Mouse (Mus musculus) gastrocnemius, adult 2 months (tissue): ENCODE data around the gene Itpr1. TPM values are rescaled to one million over a fixed set of nuclear protein-coding genes. Genes with fewer than 3 reads are reported as not detected.

Source experiments
- DNase-seq: peaks from one replicate; pipeline ENCODE4 v3.0.0; 2022
- H3K27ac ChIP-seq: fragments of 200-600 bp; 2 replicates; pipeline ENCODE4 v1.8.1; 2022; ENCODE audit warnings: mild to moderate bottlenecking
- H3K4me3 ChIP-seq: fragments of 200-600 bp; 2 replicates; pipeline ENCODE4 v1.8.1; 2022; ENCODE audit warnings: mild to moderate bottlenecking, moderate library complexity
- CTCF ChIP-seq: fragments of 200-600 bp; IDR thresholded peaks from 2 replicates; pipeline ENCODE4 v1.8.1; 2022; ENCODE audit warnings: antibody characterized with exemption, mild to moderate bottlenecking, moderate library complexity
- intact Hi-C: fragments of 180-260 bp; cut with DNase I; formaldehyde crosslinking; loops from one replicate; pipeline ENCODE4 v1.15.1; 2025
- total RNA-seq, 2 experiments: library from RNA; stranded (reverse); gene quantifications; 2 replicates each; pipeline ENCODE4 v1.2.3; 2021

Itpr1 gene
- total RNA-seq, 2 experiments from 2014 or later: 14.1 to 21.3 TPM

- Histone ChIP-seq H3K27ac (no peak overlapping the region), H3K4me3 (no peak overlapping the region)
- DNase-seq: no peak
- no peak for TF ChIP-seq CTCF
- intact Hi-C loops: no loop called here
These were observed 285.2 kb downstream of the Itpr1 start for GRCm38 (mm10) chr6:108498070-108498469.

DNA sequence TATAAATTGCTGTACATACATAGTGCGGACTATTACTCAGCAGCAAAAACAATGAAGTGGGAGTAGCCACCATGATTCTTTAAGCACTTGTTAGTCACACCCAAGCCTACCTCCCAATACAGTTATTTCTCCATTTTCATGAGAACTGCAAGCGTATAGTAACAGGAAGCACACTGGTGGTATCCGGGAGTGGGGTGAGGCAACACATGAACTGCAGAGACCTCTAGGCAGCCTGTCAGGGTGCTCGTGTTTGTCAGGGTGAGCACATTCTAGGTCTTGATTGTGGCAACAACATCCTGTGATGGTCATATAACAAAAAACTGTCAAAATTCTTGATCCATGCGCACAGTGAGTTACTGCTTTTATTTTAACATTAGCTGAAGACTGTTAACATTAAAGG is 290.8 kb downstream of the Itpr1 start:
- intact Hi-C loops: no loop called here
- no peak overlapping the region for H3K4me3 ChIP-seq

DNA sequence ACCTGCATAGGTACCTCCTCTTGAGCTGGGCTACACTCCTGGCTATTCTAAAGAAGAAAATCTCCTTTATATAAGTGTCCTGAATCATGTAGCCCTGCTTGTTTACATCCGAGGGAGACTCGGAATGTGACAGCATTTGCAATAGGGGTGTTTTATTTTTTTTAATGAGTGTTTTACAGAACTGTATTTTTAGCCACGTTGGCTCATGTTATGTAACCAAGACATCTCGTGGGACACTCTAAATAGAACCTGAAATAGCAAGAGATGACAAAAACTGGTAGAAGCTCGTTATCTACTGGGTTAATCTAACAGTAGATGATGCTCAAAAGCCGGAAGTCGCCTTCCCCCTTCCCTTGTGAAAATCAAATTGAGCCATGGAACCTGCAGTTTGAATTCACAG is 291.8 kb downstream of the Itpr1 start:
- no peak for TF ChIP-seq CTCF
- no peak for DNase-seq
- Histone ChIP-seq H3K27ac (peak overlapping the region; percentile 58), H3K4me3 (no peak overlapping the region)
- intact Hi-C loops: no loop called here

More for the DNA sequence above, 290.8 kb downstream of the Itpr1 start:
- H3K27ac ChIP-seq: no peak overlapping the region
- no peak for TF ChIP-seq CTCF
- DNase-seq: no peak

- H3K4me3 ChIP-seq: no peak overlapping the region
- intact Hi-C loops: no loop called here
- TF ChIP-seq CTCF: no peak
- H3K27ac ChIP-seq: no peak overlapping the region
- no peak for DNase-seq
These were observed 293.3 kb downstream of the Itpr1 start for GRCm38 (mm10) chr6:108506161-108506560.

DNA sequence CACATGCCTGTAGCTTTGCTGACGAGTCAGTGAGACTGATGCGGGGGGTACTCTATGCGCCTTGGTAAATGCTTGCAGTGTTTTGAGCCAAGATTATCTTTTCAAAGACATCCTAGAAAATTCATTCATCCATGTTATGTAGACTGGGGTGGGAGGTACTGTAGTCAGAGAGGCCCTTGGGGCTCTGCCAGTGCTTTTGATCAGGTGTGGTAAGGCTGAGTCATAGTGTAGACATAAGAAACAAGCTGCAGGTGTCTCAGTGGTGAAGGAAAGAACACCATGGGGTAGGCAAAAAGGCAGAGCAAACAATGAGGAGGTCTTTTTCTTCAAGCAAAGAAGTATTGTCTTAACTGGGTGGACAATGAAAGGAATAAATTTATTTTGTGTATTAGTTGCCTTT is 294.4 kb downstream of the Itpr1 start:
- DNase-seq: no peak
- no peak overlapping the region for H3K4me3 ChIP-seq
- intact Hi-C loops: no loop called here
- H3K27ac ChIP-seq: no peak overlapping the region
- no peak for TF ChIP-seq CTCF

GRCm38 (mm10) chr6:108509320-108509719 is 296.4 kb downstream of the Itpr1 start:
- H3K4me3 ChIP-seq: no peak overlapping the region
- H3K27ac ChIP-seq: peak overlapping the region; percentile 12; the same call in 1 of the 2 replicates
- no peak for TF ChIP-seq CTCF
- peak; percentile 57 for DNase-seq
- intact Hi-C loops: loop anchor here (1.0 kb wide), 1 partner anchor 14 kb away; no protein-coding TSS in a partner anchor

- intact Hi-C loops: no loop called here
- DNase-seq: no peak
- TF ChIP-seq CTCF: no peak
- Histone ChIP-seq H3K4me3 (no peak overlapping the region), H3K27ac (peak overlapping the region; percentile 41; the same call in 1 of the 2 replicates)
These were observed 297.2 kb downstream of the Itpr1 start for GRCm38 (mm10) chr6:108510101-108510500.

- Histone ChIP-seq H3K27ac (0 out of 2 replicates have a peak overlapping the region, but pooled peaks have one; percentile 53), H3K4me3 (no peak overlapping the region)
- intact Hi-C loops: no loop called here
- DNase-seq: no peak
- TF ChIP-seq CTCF: no peak
These were observed 299.2 kb downstream of the Itpr1 start for GRCm38 (mm10) chr6:108512097-108512496.

DNA sequence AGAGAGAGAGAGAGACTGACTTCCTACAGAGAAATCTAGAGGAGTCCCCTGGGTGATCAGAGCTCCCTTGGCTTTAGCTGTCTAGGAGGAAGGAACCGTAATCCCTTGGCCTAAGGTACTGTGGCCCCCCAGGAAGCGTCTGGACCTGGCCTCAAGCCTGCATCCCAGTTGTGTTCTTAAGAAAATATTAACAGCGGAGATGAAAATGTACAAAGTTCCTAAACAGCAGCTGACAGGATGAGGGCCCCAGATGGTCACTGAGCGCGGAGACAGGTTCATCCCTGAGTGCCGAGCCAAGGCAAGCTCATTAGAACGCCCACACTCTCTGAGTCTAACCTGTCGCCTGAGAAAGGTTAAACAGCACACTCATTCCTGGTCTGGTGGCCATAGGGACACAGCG is 300.1 kb downstream of the Itpr1 start:
- intact Hi-C loops: no loop called here
- H3K4me3 ChIP-seq: no peak overlapping the region
- no peak for TF ChIP-seq CTCF
- DNase-seq: no peak
- no peak overlapping the region for H3K27ac ChIP-seq

DNA sequence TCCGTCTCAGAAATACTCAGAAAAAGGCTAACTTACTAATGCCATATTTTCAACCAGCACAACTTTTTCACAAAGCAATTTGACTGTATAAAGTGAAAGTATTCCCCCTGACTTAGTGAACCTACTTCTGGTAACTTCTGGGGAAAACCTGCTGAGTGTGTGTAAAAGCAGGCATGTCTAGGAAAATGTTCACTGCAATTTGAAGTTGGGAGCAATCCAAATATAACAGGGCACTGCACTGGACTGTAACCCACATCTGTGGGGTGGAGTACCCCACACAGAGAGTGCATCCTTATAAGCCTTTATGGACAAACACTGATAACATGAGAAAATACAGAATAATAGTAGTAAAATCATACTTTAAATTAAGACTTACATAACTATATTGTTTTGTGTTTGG is 303.4 kb downstream of the Itpr1 start:
- no peak for TF ChIP-seq CTCF
- DNase-seq: no peak
- Histone ChIP-seq H3K4me3 (no peak overlapping the region), H3K27ac (no peak overlapping the region)
- intact Hi-C loops: no loop called here

DNA sequence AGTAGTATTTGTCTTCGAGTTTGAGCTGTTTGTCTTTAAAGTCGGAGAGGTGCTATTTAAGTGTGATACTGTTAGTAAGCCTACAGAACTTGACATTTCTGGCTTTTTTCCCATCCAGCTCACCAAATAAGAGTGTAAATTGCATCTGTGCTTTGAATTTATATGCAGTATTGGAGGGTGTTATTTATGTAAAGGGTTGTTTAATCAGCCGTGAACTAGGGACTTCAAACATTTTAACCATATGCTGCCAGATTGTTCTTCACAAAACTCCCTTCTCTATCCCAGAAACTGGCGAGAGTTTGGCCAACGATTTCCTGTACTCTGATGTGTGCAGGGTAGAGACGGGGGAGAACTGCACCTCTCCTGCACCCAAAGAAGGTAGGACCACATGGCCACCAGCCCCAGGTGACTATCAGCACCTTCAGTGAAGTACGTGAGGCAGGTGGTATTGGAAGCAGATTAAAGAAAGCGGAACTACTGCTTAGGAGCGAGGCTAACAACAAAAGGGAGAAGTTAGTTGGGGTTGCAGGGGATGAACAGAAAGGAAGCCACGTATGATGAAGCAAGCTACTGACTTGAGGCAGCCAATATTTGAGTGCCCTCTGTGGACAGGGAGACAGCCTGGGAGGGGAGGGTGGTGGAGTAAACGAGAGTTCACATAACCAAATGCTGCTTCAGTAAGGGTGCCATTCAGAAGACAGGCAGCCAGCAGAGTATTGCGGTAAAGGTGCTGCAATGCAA is 304.5 kb downstream of the Itpr1 start:
- intact Hi-C loops: no loop called here
- no peak for TF ChIP-seq CTCF
- Histone ChIP-seq H3K27ac (no peak overlapping the region), H3K4me3 (no peak overlapping the region)
- no peak for DNase-seq

- no peak overlapping the region for H3K4me3 ChIP-seq
- intact Hi-C loops: no loop called here
- no peak for TF ChIP-seq CTCF
- H3K27ac ChIP-seq: no peak overlapping the region; the same call in 1 of the 2 replicates
- no peak for DNase-seq
These were observed 305.1 kb downstream of the Itpr1 start for GRCm38 (mm10) chr6:108517986-108518385.

- intact Hi-C loops: no loop called here
- no peak overlapping the region for H3K4me3 ChIP-seq
- TF ChIP-seq CTCF: no peak
- no peak overlapping the region for H3K27ac ChIP-seq
- no peak for DNase-seq
These were observed 305.7 kb downstream of the Itpr1 start for GRCm38 (mm10) chr6:108518552-108518951.

- no peak overlapping the region for H3K4me3 ChIP-seq
- TF ChIP-seq CTCF: no peak
- DNase-seq: no peak
- no peak overlapping the region for H3K27ac ChIP-seq
- intact Hi-C loops: no loop called here
These were observed 306.4 kb downstream of the Itpr1 start for GRCm38 (mm10) chr6:108519327-108519726.
